In genomic region chr9:101033761-101034447, GRCm38 (mm10) we compare ENCODE assay signal across 7 mouse cellular contexts. TPM values are rescaled to one million over a fixed set of nuclear protein-coding genes. Genes with fewer than 3 reads are reported as not detected.
DNase-seq lines count a peak whose midpoint lies in the region; ATAC-seq and TF ChIP-seq lines count a peak whose summit lies in the region.

No protein-coding gene starts in this region.

- TF ChIP-seq EP300 in lung, postnatal 0 days (IDR thresholded peaks at IDR 0.05) = no peak

- no peak for DNase-seq in lung, postnatal 0 days (ENCODE audit: low spot score)
- DNase-seq in lung, adult 18-20 months = no peak
- DNase-seq in embryo, embryonic 11 days = peak; percentile 27
- DNase-seq in hindbrain, embryonic 10.5 days (ENCODE audit: low spot score) = peak; percentile 9
- DNase-seq in gastrocnemius, postnatal 36 days = no peak

- peaks cover 8% of the 10 kb centered on the region; the same call in 1 of the 2 replicates for H3K4me1 ChIP-seq in lung, postnatal 0 days (ENCODE audit: insufficient read depth, low read depth, low read length)
- H3K4me1 ChIP-seq in hindbrain, embryonic 10.5 days (replicated peaks) = peaks cover 14% of the 10 kb centered on the region
- H3K4me1 ChIP-seq in megakaryocyte, embryonic 14.5 days = peaks cover 54% of the 10 kb centered on the region

- intact Hi-C loops in gastrocnemius, postnatal 36 days (cut with DNase I) = loop anchor here (2.0 kb wide), 1 partner anchor 39 kb away; no protein-coding TSS in a partner anchor

- peak overlapping the region; percentile 63 for H3K9ac ChIP-seq in lung, postnatal 0 days (replicated peaks; ENCODE audit: low read depth)

- peak overlapping the region; percentile 72 for H3K4me3 ChIP-seq in lung, postnatal 0 days (ENCODE audit: low read depth, low read length)
- H3K4me3 ChIP-seq in hindbrain, embryonic 10.5 days = peak overlapping the region; percentile 67
- peak overlapping the region; percentile 98 for H3K4me3 ChIP-seq in megakaryocyte, embryonic 14.5 days (replicated peaks)

- no peak for ATAC-seq in lung, postnatal 0 days
- no peak for ATAC-seq in activated CD4-positive, CD25-positive, alpha-beta regulatory T cell, adult 4 months

- H3K27me3 ChIP-seq in lung, postnatal 0 days (replicated peaks; ENCODE audit: insufficient read depth, low read length) = no peaks in the 10 kb centered on the region
- no peaks in the 10 kb centered on the region for H3K27me3 ChIP-seq in hindbrain, embryonic 10.5 days (ENCODE audit: insufficient read depth, poor library complexity, severe bottlenecking)
- H3K27me3 ChIP-seq in megakaryocyte, embryonic 14.5 days (replicated peaks) = no peaks in the 10 kb centered on the region

- no peaks in the 10 kb centered on the region for H3K9me3 ChIP-seq in lung, postnatal 0 days (ENCODE audit: low read length)
- no peaks in the 10 kb centered on the region for H3K9me3 ChIP-seq in hindbrain, embryonic 10.5 days
- H3K9me3 ChIP-seq in megakaryocyte, embryonic 14.5 days = no peaks in the 10 kb centered on the region

- WGBS in lung, postnatal 0 days = 2% methylated on average over 14 of the region's 14 CpGs
- WGBS in hindbrain, embryonic 10.5 days = 11% methylated on average over 14 of the region's 14 CpGs

- H3K27ac ChIP-seq in lung, postnatal 0 days (ENCODE audit: low read length) = peak overlapping the region; percentile 97
- peak overlapping the region; percentile 97 for H3K27ac ChIP-seq in hindbrain, embryonic 10.5 days

- TF ChIP-seq CTCF in lung, postnatal 0 days (IDR thresholded peaks at IDR 0.05) = no peak

- H3K36me3 ChIP-seq in lung, postnatal 0 days (ENCODE audit: insufficient read depth, low read length) = no peaks in the 10 kb centered on the region
- peaks cover 5% of the 10 kb centered on the region; the same call in 1 of the 2 replicates for H3K36me3 ChIP-seq in hindbrain, embryonic 10.5 days
- H3K36me3 ChIP-seq in megakaryocyte, embryonic 14.5 days (replicated peaks; ENCODE audit: low read length) = peaks cover 22% of the 10 kb centered on the region

- peak overlapping the region; percentile 68 for H3K4me2 ChIP-seq in lung, postnatal 0 days (replicated peaks; ENCODE audit: low read depth, low read length)

RNA-seq across cellular contexts. Expression of gene Pccb, which starts 0.8 kb away (rescaled TPM):
- 19.7 and 19.8 TPM in 2 replicates for polyA plus RNA-seq in lung, postnatal 0 days (2015; fragmentation: Nextera tagmentation; extraction: Ambion mirVana)
- polyA plus RNA-seq in hindbrain, embryonic 10.5 days (2016; fragmentation: Nextera tagmentation; extraction: Ambion mirVana) = 13.2 and 14.2 TPM in 2 replicates
- 2.4 and 69.9 TPM in 2 replicates for polyA plus RNA-seq in megakaryocyte, embryonic 14.5 days (2012; ENCODE audit: insufficient read depth, low replicate concordance)
- polyA plus RNA-seq in activated CD4-positive, CD25-positive, alpha-beta regulatory T cell, adult 4 months (2017; shearing (Covaris generic)) = 1 to 10 TPM; 5.6 to 7.8 TPM
- 10 to 100 TPM; 52.6 to 58.4 TPM for total RNA-seq in gastrocnemius, postnatal 36 days (2021)

RNA-seq across cellular contexts. Expression of gene Msl2, which starts 40.0 kb away (rescaled TPM):
- polyA plus RNA-seq in lung, postnatal 0 days (2015; fragmentation: Nextera tagmentation; extraction: Ambion mirVana) = 5.0 and 5.8 TPM in 2 replicates
- polyA plus RNA-seq in hindbrain, embryonic 10.5 days (2016; fragmentation: Nextera tagmentation; extraction: Ambion mirVana) = 3.7 and 4.5 TPM in 2 replicates
- polyA plus RNA-seq in megakaryocyte, embryonic 14.5 days (2012; ENCODE audit: insufficient read depth, low replicate concordance) = 4.8 and 8.7 TPM in 2 replicates
- polyA plus RNA-seq in activated CD4-positive, CD25-positive, alpha-beta regulatory T cell, adult 4 months (2017; shearing (Covaris generic)) = 10 to 100 TPM; 11.6 to 12.2 TPM
- 10 to 100 TPM; 19.6 to 27.2 TPM for total RNA-seq in gastrocnemius, postnatal 36 days (2021)

Comparison
In these comparisons a context has a peak if more than half of its experiments do, and no peak if none do; other contexts are left out.
1. DNase-seq: peak in embryo, embryonic 11 days (single experiment) and hindbrain, embryonic 10.5 days (single experiment); none in lung, postnatal 0 days (single experiment), lung, adult 18-20 months (0 of 2) and gastrocnemius, postnatal 36 days (0 of 2).
2. Peak in every context shown above with its lines, with median percentiles within 50 percentile points of each other: H3K4me3 ChIP-seq.